Mouse (Mus musculus): ENCODE results near the gene Fignl1. TPM values are rescaled to one million over a fixed set of nuclear protein-coding genes. Genes with fewer than 3 reads are reported as not detected.

The Fignl1 gene
- total RNA-seq, 2 experiments from 2014 or later = 0.22 TPM; not detected in 1

GRCm38 (mm10) chr11:11819206-11819605, 10.4 kb upstream of the Fignl1 start:
- no peak for TF ChIP-seq CTCF (IDR thresholded peaks at IDR 0.05)

GRCm38 (mm10) chr11:11818797-11819196, 10.0 kb upstream of the Fignl1 start:
- peak overlapping the region; percentile 86 for H3K27ac ChIP-seq
- TF ChIP-seq CTCF (IDR thresholded peaks at IDR 0.05) = no peak
- peak overlapping the region; percentile 29; the same call in 1 of the 2 replicates for H3K4me3 ChIP-seq
- peak; percentile 86 for DNase-seq
- intact Hi-C loops (cut with DNase I) = loop anchor here (5.0 to 10.0 kb wide), 3 partner anchors 474 to 716 kb away; no protein-coding TSS in a partner anchor

More at GRCm38 (mm10) chr11:11819206-11819605, 10.4 kb upstream of the Fignl1 start:
- intact Hi-C loops (cut with DNase I) = loop anchor here (5.0 to 10.0 kb wide), 3 partner anchors 473 to 716 kb away; no protein-coding TSS in a partner anchor
- Histone ChIP-seq H3K27ac (peak overlapping the region; percentile 86), H3K4me3 (no peak overlapping the region)
- no peak for DNase-seq

- Histone ChIP-seq H3K27ac (no peak overlapping the region), H3K4me3 (no peak overlapping the region)
- intact Hi-C loops (cut with DNase I) = loop anchor here (5.0 to 10.0 kb wide), 3 partner anchors 477 to 719 kb away; no protein-coding TSS in a partner anchor
- TF ChIP-seq CTCF (IDR thresholded peaks at IDR 0.05) = no peak
- DNase-seq = no peak
These were observed 7.0 kb upstream of the Fignl1 start for GRCm38 (mm10) chr11:11815737-11816136.

GRCm38 (mm10) chr11:11811906-11812480, 3.2 kb upstream of the Fignl1 start:
- DNase-seq = peak; percentile 81
- intact Hi-C loops (cut with DNase I) = loop anchor here (5.0 to 10.0 kb wide), 3 partner anchors 225 to 723 kb away; partner anchors contain the start of gene Grb10
- Histone ChIP-seq H3K27ac (peak overlapping the region; percentile 79), H3K4me3 (peak overlapping the region; percentile 61)
- peak; percentile 98 for TF ChIP-seq CTCF (IDR thresholded peaks at IDR 0.05)

- Histone ChIP-seq H3K4me3 (peak overlapping the region; percentile 95), H3K27ac (peak overlapping the region; percentile 97)
- no peak for TF ChIP-seq CTCF (IDR thresholded peaks at IDR 0.05)
- intact Hi-C loops (cut with DNase I) = loop anchor here (5.0 to 10.0 kb wide), 3 partner anchors 228 to 725 kb away; partner anchors contain the start of gene Grb10
- no peak for DNase-seq
These were observed 828 bp upstream of the Fignl1 start for GRCm38 (mm10) chr11:11809404-11810175.

GRCm38 (mm10) chr11:11808035-11808819, 535 bp downstream of the Fignl1 start:
- intact Hi-C loops (cut with DNase I) = no loop called here
- Histone ChIP-seq H3K27ac (peak overlapping the region; percentile 97), H3K4me3 (peak overlapping the region; percentile 95)
- no peak for DNase-seq
- TF ChIP-seq CTCF (IDR thresholded peaks at IDR 0.05) = no peak

GRCm38 (mm10) chr11:11805951-11806350, 2.8 kb downstream of the Fignl1 start:
- no peak overlapping the region for H3K4me3 ChIP-seq
- intact Hi-C loops (cut with DNase I) = no loop called here
- no peak overlapping the region for H3K27ac ChIP-seq
- no peak for TF ChIP-seq CTCF (IDR thresholded peaks at IDR 0.05)
- DNase-seq = no peak

- no peak for TF ChIP-seq CTCF (IDR thresholded peaks at IDR 0.05)
- intact Hi-C loops (cut with DNase I) = no loop called here
- H3K27ac ChIP-seq = no peak overlapping the region
- no peak for DNase-seq
- H3K4me3 ChIP-seq = no peak overlapping the region
These were observed 4.3 kb downstream of the Fignl1 start for GRCm38 (mm10) chr11:11804421-11804820.

- intact Hi-C loops (cut with DNase I) = no loop called here
- Histone ChIP-seq H3K27ac (no peak overlapping the region), H3K4me3 (no peak overlapping the region)
- no peak for TF ChIP-seq CTCF (IDR thresholded peaks at IDR 0.05)
- no peak for DNase-seq
These were observed 7.7 kb downstream of the Fignl1 start for GRCm38 (mm10) chr11:11801067-11801466.

GRCm38 (mm10) chr11:11800304-11800703, 8.5 kb downstream of the Fignl1 start:
- no peak for TF ChIP-seq CTCF (IDR thresholded peaks at IDR 0.05)
- Histone ChIP-seq H3K4me3 (no peak overlapping the region), H3K27ac (no peak overlapping the region)
- DNase-seq = no peak
- intact Hi-C loops (cut with DNase I) = no loop called here

- no peak overlapping the region for H3K27ac ChIP-seq
- no peak for DNase-seq
- no peak overlapping the region for H3K4me3 ChIP-seq
- no peak for TF ChIP-seq CTCF (IDR thresholded peaks at IDR 0.05)
- intact Hi-C loops (cut with DNase I) = no loop called here
These were observed 10.1 kb downstream of the Fignl1 start for GRCm38 (mm10) chr11:11798690-11799089.

- no peak overlapping the region for H3K4me3 ChIP-seq
- intact Hi-C loops (cut with DNase I) = no loop called here
- no peak for TF ChIP-seq CTCF (IDR thresholded peaks at IDR 0.05)
- DNase-seq = no peak
- H3K27ac ChIP-seq = no peak overlapping the region
These were observed 14.1 kb downstream of the Fignl1 start for GRCm38 (mm10) chr11:11794626-11795025.

Measured in gastrocnemius, adult 2 months (tissue).